Mouse (Mus musculus): ENCODE data around the gene Fntb. TPM values are rescaled to one million over a fixed set of nuclear protein-coding genes. Genes with fewer than 3 reads are reported as not detected.
A peak's percentile ranks its signal among the peaks of the same experiment; 100 is the strongest.

Gene Fntb
- polyA plus RNA-seq, 1 experiment from 2014 or later, result 30.1 TPM

DNA sequence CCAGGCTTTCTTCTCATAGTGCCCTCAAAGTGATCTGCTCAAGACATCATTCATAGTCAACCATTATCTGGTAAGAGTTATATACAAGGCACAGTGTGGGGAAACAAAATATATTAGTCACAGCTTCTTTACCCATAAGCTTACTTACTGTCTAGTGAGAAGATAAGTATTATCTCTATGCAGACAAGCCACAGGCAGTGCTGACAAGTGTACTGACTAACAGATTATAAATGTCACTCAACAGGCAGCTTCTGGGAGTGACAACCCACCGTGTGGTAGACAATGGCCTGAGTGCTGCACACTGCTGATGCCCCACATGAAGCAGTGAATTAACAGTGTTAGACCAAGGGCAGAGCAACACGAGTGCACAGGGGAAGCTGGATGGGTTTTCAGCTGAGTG, 176.1 kb downstream of the Fntb start:
- WGBS, result 50% methylated on average over 2 of the region's 2 CpGs
- no peak overlapping the region for H3K27ac ChIP-seq
- no peaks in the 10 kb centered on the region for H3K4me1 ChIP-seq
- no peak for ATAC-seq
- H3K27me3 ChIP-seq, result no peaks in the 10 kb centered on the region
- H3K4me3 ChIP-seq, result no peak overlapping the region
- H3K36me3 ChIP-seq (ENCODE audit: poor library complexity, severe bottlenecking), result peaks cover 98% of the 10 kb centered on the region
- H3K4me2 ChIP-seq, result no peak overlapping the region
- no peak overlapping the region for H3K9ac ChIP-seq
- no peaks in the 10 kb centered on the region for H3K9me3 ChIP-seq (replicated peaks)

DNA sequence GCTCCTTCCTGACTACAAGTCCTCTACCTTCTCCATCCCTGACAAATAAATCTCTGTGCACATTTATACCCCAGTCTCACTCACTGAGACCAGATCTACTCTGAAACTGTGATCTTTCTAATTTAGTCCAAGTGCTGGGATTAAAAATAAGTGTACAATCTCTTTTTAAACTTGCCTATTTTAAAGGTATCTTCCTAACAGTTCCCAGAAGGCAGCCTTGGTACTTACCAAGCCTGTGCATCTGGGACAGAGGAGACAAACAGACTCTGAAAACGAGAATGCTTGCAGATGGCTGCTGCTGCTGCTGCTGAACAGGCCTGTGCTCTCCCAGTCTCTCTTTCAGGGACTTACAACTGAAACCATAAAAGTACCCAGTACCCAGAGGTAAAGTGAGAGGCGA, 177.1 kb downstream of the Fntb start:
- Histone ChIP-seq H3K27me3 (no peaks in the 10 kb centered on the region), H3K4me1 (no peaks in the 10 kb centered on the region), H3K9me3 (replicated peaks) (no peaks in the 10 kb centered on the region), H3K4me2 (no peak overlapping the region), H3K9ac (no peak overlapping the region), H3K4me3 (no peak overlapping the region), H3K27ac (no peak overlapping the region), H3K36me3 (ENCODE audit: poor library complexity, severe bottlenecking) (peaks cover 96% of the 10 kb centered on the region)
- ATAC-seq, result no peak
- WGBS, result 86% methylated on average over 2 of the region's 2 CpGs

DNA sequence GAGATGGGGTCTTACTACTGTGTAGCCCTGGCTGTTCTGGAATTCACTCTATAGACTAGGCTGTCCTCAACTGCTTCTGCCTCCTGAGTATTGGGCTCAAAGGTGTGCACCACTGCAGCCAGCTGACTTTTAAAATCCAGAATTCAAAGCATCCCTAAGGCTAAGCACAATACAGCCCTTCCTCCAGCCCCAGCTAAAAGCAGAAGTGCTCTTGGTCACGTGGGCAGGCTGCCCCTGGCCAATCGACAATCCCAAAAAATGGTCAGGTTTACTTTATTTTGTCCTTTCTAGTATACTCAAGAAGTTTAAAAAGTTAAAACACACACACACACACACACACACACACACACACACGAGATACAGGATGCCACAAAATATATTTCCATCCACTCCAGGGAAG, 177.7 kb downstream of the Fntb start:
- Histone ChIP-seq H3K9me3 (replicated peaks) (no peaks in the 10 kb centered on the region), H3K36me3 (ENCODE audit: poor library complexity, severe bottlenecking) (peaks cover 96% of the 10 kb centered on the region)
- 91% methylated on average over 3 of the region's 3 CpGs for WGBS

DNA sequence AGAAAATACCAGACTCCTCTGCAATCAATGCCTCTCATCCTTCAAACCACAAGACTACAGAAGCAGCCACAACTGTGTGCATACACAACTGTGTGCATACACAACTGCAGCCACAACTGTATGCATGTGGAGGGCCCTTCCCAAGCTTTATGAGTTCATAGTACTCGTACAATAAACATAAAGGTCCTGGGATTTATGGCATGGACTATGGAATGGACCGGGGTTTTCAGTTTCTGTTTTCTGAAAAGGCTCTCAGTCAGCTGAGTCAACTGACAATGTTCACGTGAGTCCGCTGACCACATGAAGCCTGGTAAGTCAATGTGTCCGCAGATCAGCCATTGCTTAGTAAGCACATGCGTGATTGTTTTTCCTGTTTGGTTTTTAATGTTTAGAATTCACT, 178.1 kb downstream of the Fntb start:
- ATAC-seq, result no peak
- Histone ChIP-seq H3K27ac (no peak overlapping the region), H3K4me2 (no peak overlapping the region), H3K27me3 (no peaks in the 10 kb centered on the region), H3K36me3 (ENCODE audit: poor library complexity, severe bottlenecking) (peaks cover 96% of the 10 kb centered on the region), H3K4me1 (no peaks in the 10 kb centered on the region), H3K9me3 (replicated peaks) (no peaks in the 10 kb centered on the region), H3K9ac (no peak overlapping the region), H3K4me3 (no peak overlapping the region)
- WGBS, result 90% methylated on average over 6 of the region's 6 CpGs

More for the DNA sequence above, 177.7 kb downstream of the Fntb start:
- Histone ChIP-seq H3K4me1 (no peaks in the 10 kb centered on the region), H3K9ac (no peak overlapping the region), H3K27me3 (no peaks in the 10 kb centered on the region), H3K4me3 (no peak overlapping the region), H3K4me2 (no peak overlapping the region), H3K27ac (no peak overlapping the region)
- no peak for ATAC-seq

DNA sequence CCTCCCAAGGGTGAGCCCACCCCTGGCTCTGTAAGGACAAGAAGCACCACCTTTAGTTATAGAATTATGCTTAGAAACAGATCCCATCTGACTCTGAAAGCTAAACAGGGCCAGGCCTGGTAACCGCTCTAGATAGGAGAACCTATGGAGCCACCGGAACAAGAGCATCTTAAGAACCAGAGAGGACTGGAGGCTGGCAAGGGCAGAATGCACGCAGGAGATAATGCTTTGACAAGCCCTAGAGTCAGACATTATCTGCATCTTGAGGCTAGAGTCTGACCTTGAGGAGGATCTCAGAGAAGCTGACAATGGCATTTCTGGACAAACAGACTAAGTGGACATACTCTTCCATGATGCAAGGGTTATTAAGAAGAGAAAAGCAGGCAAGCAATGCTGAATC, 182.1 kb downstream of the Fntb start:
- H3K36me3 ChIP-seq (ENCODE audit: poor library complexity, severe bottlenecking), result peaks cover 91% of the 10 kb centered on the region
- no peaks in the 10 kb centered on the region for H3K4me1 ChIP-seq
- no peak overlapping the region for H3K9ac ChIP-seq
- H3K4me2 ChIP-seq, result no peak overlapping the region
- no peaks in the 10 kb centered on the region for H3K9me3 ChIP-seq (replicated peaks)
- H3K27me3 ChIP-seq, result no peaks in the 10 kb centered on the region
- ATAC-seq, result no peak
- no peak overlapping the region for H3K4me3 ChIP-seq
- WGBS, result 97% methylated on average over 3 of the region's 3 CpGs
- H3K27ac ChIP-seq, result no peak overlapping the region

DNA sequence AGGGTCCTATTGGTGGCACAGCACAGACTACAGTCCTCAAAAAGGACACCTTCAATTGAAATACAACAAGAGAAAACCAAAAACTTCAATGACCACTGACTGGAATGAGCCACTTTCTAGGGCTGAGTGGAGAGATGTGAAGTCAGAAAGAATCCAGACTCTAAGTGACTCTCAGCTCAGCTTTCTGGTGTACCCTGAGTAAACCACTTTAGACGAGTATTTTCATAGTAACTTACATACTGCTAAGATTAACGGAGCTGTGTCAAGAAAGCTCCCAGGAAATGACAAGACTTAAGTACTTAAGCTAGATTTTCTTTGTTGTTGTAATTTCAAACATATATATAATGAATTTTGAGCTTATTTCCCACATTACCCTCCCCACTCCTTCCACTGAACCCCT, 182.8 kb downstream of the Fntb start:
- H3K9me3 ChIP-seq (replicated peaks), result no peaks in the 10 kb centered on the region
- no peaks in the 10 kb centered on the region for H3K27me3 ChIP-seq
- no peak overlapping the region for H3K9ac ChIP-seq
- no peak overlapping the region for H3K27ac ChIP-seq
- no peak for ATAC-seq
- H3K4me2 ChIP-seq, result no peak overlapping the region
- peaks cover 92% of the 10 kb centered on the region for H3K36me3 ChIP-seq (ENCODE audit: poor library complexity, severe bottlenecking)
- WGBS, result 89% methylated on average over 2 of the region's 2 CpGs
- H3K4me3 ChIP-seq, result no peak overlapping the region
- H3K4me1 ChIP-seq, result no peaks in the 10 kb centered on the region

DNA sequence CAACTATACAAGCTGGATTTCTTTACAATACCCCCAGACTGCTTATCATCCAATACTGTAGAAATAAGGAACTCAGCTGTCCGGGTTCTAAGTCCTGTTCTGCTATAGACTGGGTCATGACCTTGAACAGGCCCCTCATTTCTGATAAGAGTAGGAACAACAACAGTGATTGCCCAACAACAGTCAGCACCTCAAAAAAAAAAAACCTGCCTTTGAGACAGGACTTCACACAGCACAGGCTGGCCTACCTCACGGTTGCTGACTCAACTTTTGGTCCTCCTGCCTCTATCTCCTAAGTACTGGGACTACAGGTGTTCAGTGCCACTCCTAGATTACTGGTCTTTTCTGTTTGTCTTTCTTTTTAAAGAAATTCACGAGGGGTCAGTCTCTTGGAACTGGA, 183.4 kb downstream of the Fntb start:
- Histone ChIP-seq H3K27ac (no peak overlapping the region), H3K36me3 (ENCODE audit: poor library complexity, severe bottlenecking) (peaks cover 92% of the 10 kb centered on the region), H3K4me1 (no peaks in the 10 kb centered on the region), H3K9ac (no peak overlapping the region), H3K4me3 (no peak overlapping the region), H3K4me2 (no peak overlapping the region), H3K9me3 (replicated peaks) (no peaks in the 10 kb centered on the region), H3K27me3 (no peaks in the 10 kb centered on the region)
- ATAC-seq, result no peak
- 84% methylated on average over 3 of the region's 3 CpGs for WGBS

DNA sequence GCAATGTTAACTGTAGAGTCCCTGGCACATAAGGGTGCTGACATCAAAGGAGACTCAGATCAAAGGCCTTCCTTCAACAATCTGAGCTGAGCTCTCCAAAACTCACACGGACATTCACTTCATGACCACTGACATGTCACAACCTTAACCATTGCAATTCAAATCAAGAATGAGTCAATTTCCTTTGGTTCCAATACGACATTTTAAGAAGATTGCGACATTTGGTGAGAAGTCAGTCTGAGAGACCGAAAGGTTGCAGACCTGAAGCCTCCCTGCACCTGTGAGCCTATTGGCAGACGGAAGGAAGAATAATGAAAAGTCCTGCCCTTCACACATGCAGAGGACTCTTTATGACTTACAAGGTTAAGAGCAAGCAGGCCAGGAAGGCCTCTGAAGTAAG, 184.9 kb downstream of the Fntb start:
- no peak for ATAC-seq
- Histone ChIP-seq H3K4me1 (peaks cover 2% of the 10 kb centered on the region; the same call in 1 of the 2 replicates), H3K27ac (no peak overlapping the region), H3K27me3 (no peaks in the 10 kb centered on the region), H3K36me3 (ENCODE audit: poor library complexity, severe bottlenecking) (peaks cover 90% of the 10 kb centered on the region), H3K9ac (no peak overlapping the region), H3K4me2 (no peak overlapping the region), H3K4me3 (no peak overlapping the region), H3K9me3 (replicated peaks) (no peaks in the 10 kb centered on the region)
- 93% methylated on average over 5 of the region's 5 CpGs for WGBS

DNA sequence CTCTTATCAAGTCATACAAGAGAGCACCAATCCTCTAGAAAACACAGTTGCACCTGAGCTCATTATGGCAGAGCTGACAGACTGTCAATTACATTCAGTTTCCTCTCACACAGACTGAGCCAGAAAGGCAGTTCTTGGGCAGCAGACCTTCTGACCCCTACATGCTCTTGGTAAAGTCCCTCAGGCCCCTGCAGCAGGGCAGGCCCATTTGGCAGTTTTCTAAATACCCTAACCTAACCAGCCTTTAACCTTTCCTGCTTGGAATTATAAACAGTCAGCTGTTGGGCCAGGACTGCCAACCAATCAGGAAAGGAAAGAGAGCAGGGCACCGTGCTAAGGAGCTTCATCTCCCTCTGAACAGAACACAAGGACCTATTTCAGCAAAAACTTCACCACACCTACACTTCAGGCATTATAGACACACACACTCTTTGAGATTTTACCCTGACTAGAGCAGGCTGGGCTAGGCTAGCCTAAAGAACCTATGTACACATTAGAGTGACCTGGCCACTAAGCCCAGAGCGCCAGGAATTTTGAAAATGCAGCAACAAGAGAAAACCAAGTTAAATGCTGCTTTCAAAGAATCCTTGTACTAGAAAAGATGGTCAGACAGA, 188.5 kb downstream of the Fntb start:
- Histone ChIP-seq H3K9ac (no peak overlapping the region), H3K27ac (no peak overlapping the region), H3K9me3 (replicated peaks) (no peaks in the 10 kb centered on the region), H3K36me3 (ENCODE audit: poor library complexity, severe bottlenecking) (peaks cover 85% of the 10 kb centered on the region), H3K4me1 (peaks cover 3% of the 10 kb centered on the region; the same call in 1 of the 2 replicates), H3K27me3 (no peaks in the 10 kb centered on the region), H3K4me2 (no peak overlapping the region), H3K4me3 (no peak overlapping the region)
- 96% methylated on average over 2 of the region's 2 CpGs for WGBS
- ATAC-seq, result no peak

DNA sequence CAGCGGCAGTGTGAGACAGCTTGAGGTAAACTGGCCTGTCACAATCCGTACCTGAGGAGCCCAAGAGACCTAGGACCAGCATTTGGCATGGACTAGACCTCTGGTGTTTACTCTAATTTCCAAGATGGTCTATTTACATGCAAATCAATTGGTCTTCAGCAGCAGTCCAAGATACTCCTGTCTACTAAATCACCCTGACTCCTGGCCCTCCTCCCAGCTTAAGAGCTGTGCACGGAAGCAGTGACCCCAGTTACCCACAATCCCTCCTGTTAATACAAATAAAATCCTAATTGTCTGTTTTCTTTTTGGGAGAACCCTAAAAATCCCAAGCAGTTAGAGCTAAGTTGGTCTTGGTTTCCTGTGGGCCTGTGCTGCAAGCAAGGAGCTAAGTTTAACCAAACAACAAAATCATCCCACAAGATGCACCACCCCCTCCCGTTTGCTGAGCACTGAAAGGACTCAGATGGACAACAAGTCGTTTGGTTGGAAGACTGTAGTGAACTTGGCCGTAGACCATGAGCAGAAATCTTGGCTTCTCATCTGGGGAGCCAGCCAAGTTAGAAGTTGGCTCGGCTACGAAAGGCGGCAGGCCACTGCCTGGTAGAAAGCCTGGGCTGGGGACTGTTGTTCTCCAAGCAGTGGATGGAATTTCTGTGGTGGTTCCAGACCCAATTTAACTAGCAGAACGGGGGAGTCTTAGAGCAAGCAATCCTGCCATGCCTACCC, 189.5 kb downstream of the Fntb start:
- ATAC-seq, result peak; percentile 43; the same call in 1 of the 2 replicates
- no peak overlapping the region for H3K27ac ChIP-seq
- H3K27me3 ChIP-seq, result no peaks in the 10 kb centered on the region
- 82% methylated on average over 10 of the region's 10 CpGs for WGBS
- H3K4me3 ChIP-seq, result no peak overlapping the region
- H3K4me1 ChIP-seq, result peaks cover 3% of the 10 kb centered on the region; the same call in 1 of the 2 replicates
- peaks cover 90% of the 10 kb centered on the region for H3K36me3 ChIP-seq (ENCODE audit: poor library complexity, severe bottlenecking)
- no peak overlapping the region for H3K9ac ChIP-seq
- no peak overlapping the region for H3K4me2 ChIP-seq
- no peaks in the 10 kb centered on the region for H3K9me3 ChIP-seq (replicated peaks)

DNA sequence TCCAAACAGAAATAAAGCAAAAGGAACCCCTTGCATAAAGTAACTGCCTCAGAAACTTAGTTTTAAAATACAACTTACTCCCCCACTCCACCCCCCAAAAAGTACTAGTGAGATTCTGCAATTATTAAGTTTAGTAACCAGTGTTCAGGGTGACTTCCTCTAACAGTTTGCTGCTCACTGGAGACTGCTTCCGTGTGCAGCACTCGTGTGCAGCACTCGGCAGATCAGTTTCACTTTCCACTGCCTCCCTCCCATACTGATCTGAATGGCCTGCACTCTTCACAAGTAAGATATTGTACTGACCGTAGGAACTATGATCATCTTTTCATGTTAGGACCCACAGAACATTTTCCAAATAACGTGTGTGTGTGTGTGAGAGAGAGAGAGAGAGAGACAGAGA, 192.3 kb downstream of the Fntb start:
- Histone ChIP-seq H3K36me3 (ENCODE audit: poor library complexity, severe bottlenecking) (peaks cover 67% of the 10 kb centered on the region), H3K4me3 (no peak overlapping the region), H3K4me1 (peaks cover 12% of the 10 kb centered on the region), H3K9me3 (replicated peaks) (no peaks in the 10 kb centered on the region), H3K4me2 (no peak overlapping the region), H3K27me3 (no peaks in the 10 kb centered on the region), H3K9ac (no peak overlapping the region), H3K27ac (no peak overlapping the region)
- ATAC-seq, result no peak
- 91% methylated on average over 5 of the region's 5 CpGs for WGBS

DNA sequence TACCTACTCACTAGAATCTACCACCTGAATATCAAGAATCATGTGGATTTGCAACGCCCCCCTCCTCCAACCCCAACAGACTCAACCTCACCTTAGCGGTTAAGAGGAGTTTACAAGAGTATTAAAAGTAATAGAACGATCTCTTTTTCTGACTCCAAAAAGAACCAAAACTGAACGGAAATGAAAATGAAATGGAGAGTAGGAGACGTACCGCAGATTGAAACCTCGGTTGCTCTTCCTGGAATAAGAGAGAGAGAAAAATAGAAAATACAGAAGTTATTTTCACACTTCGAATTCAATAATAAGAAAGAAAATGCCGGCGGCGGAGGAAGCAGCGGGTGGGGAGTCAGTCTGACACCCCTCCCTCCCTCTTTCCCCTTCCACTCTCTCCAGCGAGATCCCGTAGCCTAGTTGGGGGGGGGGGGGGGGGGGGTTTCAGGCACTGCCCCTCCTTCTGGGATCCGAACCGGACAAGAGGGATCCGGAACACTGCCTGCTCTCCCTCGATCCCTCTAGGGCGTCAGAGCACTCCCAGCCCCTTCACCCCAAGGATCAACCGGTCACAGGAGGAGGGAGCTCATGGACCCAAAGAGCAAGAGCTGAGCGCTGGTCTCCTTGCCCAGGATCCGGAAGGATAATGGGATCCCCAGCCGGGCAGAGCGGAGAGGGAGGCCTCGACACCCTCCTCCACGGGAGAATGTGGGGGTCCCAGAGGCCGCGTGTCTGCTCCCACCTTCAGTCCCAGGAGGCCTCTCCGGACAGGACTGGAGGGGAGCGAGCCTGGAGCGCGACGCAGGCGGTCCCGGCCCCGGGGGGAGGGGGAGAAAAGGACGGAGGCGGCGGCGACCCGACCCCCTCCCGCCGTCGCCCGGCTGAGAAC, 195.9 kb downstream of the Fntb start:
- H3K4me3 ChIP-seq, result peak overlapping the region; percentile 74
- ATAC-seq, result peak; percentile 11; the same call in 1 of the 2 replicates
- no peaks in the 10 kb centered on the region for H3K27me3 ChIP-seq
- peaks cover 13% of the 10 kb centered on the region for H3K4me1 ChIP-seq
- H3K36me3 ChIP-seq (ENCODE audit: poor library complexity, severe bottlenecking), result peaks cover 32% of the 10 kb centered on the region
- H3K4me2 ChIP-seq, result peak overlapping the region; percentile 85
- WGBS, result 10% methylated on average over 27 of the region's 45 CpGs
- H3K9me3 ChIP-seq (replicated peaks), result no peaks in the 10 kb centered on the region
- H3K27ac ChIP-seq, result peak overlapping the region; percentile 17; the same call in 1 of the 2 replicates
- peak overlapping the region; percentile 75 for H3K9ac ChIP-seq
